Mouse (Mus musculus): ENCODE data around the gene 5830473C10Rik.
"Not testable (repeated sequence)": the region's sequence is repeated elsewhere in the genome, so short reads cannot be mapped to it uniquely, and the experiment has no call there.

Gene 5830473C10Rik

DNA sequence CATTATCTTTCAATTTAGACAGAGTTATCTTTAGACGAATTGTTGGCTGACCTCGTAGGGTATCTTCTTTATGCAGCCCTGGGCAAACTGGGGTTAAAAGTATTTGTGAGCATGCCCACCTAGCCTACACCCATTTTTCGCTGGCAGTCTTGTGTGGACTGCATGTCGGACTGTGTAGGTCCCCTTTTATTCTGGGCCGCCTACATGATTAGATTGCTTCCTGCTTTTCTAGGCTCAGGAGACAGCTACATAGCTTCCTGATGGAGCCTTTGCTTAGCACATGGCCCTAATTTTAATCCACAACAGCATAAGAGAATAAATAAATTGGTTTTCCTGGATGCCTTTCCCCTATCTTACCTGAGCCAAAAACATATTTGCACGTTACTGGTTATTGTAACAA, 35.2 kb downstream of the 5830473C10Rik start:
- no peak for DNase-seq

DNA sequence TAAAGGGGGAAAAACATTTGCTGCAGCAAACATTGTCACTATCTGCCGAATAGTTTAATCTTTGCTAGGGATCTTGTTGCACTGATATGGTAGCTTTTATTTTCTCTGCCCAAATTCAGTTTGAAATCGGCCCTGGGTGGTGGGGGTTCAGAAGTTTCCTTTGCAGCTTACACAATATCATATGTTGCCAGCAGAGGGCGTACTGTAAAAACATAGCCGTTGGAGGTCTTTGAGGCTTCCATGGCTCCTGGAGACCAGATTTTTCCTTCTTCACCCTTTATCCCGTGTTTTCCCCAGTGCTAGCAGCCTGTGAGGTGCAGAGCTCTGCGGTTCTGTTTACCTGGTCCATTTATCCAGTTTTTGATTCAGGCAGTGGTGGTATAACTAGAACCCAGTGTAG, 40.6 kb downstream of the 5830473C10Rik start:
- peak; percentile 73 to 81 for DNase-seq

DNA sequence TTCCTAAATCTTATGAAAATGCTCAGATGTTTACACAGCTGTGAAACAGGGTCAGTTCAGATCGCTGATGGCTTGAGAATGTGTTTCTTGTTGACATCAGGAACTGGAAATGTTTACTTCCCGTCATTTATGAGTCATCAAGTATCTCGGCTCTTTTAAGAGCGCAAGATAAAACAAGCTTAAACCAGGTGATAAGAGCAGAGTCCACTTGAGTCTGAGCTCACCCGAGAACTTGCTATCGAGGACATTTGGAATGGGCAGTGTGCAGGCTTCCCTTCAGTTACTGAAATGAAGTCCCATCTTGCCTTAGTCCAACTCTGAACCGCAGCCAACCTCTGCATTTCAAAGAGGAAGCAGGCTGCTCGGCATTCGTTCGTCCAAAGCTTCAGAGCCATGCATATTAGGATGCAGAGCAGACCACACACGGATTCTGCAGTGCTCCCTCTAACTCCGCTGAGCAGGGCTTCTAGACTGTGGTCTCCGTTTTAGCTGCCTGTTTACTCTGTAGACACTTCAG, 42.6 kb downstream of the 5830473C10Rik start:
- DNase-seq, result peak in 1 of 2 experiments; percentile 8

DNA sequence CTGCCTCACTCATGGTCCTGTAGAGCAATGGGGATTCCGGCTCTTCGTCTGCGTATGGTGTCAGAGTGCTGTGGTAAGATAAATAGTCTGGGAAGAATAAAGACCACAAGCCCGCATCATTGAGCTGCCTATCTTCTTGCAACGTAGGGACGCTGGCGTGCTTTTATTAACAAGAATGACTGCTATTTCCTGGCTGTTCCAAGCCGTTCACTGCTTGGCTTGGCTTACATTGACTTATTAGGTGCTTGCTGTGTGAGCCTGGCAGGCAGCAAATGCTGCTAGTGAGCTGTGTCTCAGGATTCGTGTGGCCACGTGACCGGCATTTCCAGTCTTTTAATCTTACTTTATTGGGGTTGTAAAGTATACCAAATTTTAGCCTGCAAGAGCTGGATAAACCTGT, 48.0 kb downstream of the 5830473C10Rik start:
- DNase-seq, result no peak

DNA sequence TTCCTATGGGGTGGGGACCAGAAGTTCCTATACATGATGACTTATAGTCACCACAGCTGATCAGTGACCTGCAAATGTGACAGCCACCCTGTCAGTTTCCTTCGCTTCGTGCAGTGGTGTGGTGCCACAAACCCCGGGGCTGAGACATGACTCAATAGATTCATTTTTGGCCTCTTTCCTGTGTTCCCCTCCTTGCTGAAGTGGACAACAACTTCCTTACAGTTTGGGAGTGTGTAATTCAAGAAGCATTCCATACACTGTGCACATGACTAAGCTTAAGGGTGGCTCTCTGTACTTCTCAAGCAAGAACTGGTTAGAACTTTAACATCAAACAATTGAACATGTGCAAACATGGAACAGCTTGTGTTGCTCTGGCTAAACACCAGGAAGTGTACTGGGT, 50.5 kb downstream of the 5830473C10Rik start:
- DNase-seq, result no peak

DNA sequence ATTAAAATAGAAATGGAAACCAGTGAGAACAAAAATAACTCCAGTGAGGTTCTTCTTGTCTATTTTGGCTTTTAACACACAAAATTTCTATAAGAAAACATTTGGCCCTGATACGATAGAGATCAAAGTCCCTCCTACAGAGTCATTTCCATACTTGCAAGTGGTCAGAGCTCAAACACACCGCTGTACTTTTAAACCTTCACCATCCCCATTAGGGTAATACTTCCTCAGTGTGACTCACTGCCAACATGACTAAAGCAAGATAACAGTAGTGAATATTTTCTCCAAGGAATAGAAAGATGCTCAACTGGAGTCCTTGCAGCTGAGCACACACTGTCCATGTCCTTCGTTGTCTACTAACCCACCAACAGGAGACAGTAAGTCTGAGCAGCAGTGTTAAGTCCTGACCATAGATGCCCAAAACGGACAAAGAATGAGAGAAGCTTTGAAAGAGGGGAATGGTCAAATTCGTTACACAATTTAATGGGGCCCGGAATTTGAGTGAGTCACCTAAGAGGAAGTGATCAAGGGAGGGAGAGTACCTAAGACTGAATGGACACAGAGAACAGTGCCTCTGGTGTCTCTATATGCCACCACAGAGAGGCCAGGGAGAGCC, 51.2 kb downstream of the 5830473C10Rik start:
- DNase-seq, result no peak

GRCm38 (mm10) chr5:90612751-90613150, 51.8 kb downstream of the 5830473C10Rik start:
- not testable (repeated sequence) for DNase-seq

DNA sequence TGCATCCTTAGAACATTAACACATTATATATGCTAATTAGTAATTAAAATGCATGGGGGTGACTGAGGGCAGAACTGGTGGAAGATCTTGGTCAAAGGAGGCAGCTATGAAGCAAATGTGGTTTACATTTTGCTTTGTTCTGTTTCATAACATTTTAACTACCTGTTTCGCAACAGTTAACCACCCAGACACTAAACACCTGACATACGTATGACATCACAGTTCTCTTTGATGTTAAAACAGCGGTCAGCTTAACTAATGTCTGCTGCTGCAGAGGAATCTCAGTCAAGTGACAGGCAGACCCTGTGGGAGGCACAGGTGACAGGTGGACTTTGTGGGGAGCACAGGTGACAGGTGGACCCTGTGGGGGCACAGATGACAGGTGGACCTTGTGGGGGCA, 57.0 kb downstream of the 5830473C10Rik start:
- no peak for DNase-seq

DNA sequence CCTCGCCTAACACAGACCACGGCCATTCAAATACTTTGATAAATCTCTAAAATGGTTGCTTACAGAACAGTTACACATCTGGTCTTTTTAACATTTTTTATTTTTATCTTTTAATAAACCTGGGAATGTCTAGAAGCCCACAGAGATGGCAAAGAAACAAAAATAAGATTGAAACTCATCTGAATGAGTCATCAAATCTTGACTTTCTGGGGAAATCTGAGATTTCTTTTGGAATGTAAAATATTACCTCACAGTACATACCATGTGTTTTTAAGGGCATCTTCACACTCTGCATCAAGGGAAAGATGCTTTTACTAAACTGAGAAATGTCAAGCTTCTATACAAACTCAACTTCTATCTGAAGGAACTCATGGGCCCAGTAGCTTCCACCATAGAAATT, 60.4 kb downstream of the 5830473C10Rik start:
- DNase-seq, result no peak

DNA sequence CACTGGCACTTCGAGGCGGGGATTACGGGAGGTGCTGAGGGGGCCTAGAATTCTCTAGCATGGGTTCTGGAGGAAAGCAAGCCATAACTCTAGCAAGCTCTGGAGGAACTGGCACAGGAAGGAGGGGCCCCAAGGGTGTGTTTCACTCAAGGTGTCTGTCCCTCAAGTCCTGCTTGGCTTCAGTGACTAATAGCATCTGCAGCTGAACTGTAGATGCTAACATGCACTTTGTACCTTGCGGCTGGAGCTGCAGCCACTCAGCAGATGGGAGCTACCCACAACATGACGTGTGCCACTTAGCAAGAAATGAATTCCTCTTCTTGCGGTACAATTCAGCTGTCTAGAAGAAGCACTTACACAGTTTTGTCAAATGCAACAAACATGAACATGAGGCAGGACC, 60.8 kb downstream of the 5830473C10Rik start:
- DNase-seq, result no peak

DNA sequence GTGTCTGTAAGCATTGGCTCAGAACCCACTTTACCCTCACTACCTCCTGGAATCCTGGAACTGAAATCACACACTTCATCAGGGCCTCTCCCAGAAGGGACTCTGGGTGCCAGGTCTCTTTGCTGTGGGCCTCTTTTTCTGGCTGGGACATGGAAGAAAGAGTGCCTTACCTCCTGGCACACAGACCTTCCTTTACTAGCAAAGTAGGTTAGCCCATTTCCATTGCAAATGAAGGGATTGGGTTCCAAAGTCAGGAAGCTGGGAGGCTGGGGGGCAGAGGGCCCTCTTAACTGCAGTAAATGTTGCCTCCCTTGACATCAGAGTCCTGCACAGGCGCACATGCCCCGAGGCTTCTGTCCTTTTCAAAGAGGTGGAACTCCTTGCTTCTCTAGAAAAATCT, 62.3 kb downstream of the 5830473C10Rik start:
- DNase-seq, result no peak

DNA sequence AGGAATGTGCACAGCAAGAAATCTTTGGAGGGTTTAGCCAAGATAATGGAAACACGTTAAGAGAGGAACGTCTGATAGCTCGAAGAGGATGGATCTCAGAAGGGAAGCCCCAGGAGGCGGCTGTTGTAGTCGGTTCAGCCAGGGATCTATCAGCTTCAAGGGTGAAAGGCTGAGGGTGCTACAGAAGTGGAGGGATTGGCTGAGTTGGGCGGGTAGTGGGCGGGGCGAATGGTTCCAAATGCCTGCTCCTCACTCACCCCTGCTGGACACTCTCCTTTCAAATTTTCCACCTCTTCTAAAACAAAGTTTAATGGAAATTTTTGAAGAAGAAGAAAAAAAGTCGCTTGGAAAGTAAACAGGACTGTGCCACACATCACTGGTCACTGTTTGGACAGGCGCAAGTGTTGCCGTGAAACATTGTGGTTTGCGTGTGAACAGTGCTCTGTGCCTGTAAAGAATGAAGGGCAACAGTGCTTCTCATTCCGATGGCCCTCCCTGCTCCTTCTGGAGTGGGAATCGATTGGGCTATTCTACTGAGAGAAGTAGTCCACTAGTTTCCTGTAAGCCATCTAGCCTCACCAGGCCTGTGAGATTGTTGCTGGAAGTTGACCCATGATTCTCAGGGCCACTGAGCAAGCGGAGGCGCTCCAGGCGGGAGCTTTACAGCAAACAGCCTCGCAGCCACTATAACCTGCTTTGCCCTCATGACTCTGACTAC, 64.0 kb downstream of the 5830473C10Rik start:
- DNase-seq, result no peak

DNA sequence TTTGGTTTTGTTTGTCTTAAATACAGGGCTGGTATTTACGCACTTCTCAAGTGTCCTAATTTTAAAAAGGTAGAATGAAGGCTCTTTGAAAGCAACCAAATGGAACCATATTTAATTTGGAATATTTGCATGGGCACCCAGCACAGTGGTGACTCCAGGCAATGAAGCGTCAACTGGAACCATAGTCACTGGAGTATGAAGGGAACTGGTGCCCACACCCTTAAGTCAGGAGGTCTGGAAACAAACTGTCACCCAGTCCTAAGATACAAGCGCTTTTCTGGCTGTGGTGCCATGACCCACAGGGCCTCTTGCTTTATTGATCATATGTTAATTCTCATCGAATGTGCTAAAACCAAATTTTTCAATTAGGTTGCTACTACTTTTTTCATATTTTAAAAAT, 66.5 kb downstream of the 5830473C10Rik start:
- no peak for DNase-seq

DNA sequence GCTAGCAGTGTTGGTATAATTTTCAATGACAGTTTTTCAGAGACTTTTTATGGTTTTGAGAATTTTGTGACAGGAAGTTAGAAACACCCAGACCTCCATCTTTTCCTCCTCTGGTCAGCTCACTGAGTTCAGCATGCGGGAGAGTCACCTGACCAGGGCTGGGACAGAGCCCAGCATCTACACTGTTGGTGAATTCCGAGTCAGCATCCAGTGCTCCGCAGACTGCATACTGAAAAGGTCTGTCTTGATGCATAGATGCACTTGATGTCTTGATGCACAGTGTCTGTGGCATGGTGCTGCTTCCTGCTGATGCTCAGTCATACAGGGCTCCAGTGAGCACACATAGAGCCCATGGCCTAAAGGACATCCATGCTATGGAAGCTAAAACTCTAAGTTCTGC, 67.1 kb downstream of the 5830473C10Rik start:
- no peak for DNase-seq

GRCm38 (mm10) chr5:90628530-90628929, 67.6 kb downstream of the 5830473C10Rik start:
- no peak for DNase-seq

DNA sequence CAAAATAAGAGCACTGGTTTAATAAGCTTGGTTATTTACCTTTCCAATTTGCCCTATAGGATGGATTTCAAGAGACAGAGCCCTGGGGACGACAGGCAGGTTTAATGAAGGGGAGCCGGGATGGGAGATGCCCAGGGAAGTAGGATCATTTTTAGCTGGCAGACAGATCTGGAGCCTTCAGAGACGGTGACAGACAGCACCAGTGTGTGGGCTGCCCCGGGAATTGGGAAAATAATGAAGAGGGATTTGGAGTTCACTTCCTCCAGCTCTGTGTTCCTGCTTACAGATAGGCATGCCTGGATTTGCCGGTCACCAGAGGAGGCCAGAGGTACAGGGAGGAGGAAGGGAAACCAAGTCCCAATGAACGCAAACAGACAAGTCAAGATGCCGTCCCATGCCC, 74.0 kb downstream of the 5830473C10Rik start:
- no peak for DNase-seq

DNA sequence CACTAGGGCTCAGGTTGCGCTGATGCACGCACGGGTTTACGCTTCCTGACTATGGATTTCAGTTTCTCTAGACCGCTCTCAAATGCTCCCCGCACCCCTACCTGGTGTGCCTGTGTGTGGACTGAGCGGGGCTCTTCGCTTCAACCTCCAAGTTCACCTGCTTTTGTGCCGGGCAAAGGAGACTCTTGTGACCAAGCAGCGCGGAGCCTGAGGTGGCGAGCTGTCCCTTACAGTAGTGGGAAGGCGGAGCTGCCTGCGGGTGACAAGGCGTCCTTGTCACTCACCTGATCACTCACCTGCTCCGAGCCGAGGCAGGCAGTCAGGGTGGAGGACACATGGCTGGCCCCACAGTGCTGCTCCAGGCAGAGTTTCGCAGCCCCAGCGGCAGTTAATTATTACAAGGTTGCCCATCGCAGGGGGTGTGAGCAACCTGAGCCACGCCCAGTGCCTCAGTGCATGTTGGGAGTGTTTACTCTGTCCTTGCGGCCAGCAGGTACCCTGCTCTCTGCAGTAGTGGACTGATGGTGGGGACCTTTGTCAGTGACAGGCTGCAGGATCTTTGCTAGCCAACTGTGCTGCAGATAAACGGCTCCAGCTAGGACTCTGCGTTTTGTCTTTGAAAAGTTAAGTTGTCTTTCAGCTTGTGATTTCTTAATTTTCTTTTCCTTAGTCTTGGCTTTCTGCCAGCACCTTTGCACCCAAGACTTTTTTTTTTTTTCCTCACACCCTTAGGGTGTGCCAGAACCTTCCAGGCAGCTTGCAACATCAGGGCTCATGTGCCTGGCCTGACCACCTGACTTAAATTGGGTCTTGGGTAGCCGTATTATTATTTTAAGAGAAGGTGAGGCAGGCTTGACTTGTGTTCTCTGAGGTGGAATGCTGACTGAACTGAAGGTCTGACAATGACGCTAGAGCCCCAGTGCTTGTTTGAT, 79.6 kb downstream of the 5830473C10Rik start, which contains the start of gene Rassf6:
Gene Rassf6, minus strand, starts transcription at position 372 of the 932 bp plus-strand sequence.
- peak; percentile 56 for DNase-seq

DNA sequence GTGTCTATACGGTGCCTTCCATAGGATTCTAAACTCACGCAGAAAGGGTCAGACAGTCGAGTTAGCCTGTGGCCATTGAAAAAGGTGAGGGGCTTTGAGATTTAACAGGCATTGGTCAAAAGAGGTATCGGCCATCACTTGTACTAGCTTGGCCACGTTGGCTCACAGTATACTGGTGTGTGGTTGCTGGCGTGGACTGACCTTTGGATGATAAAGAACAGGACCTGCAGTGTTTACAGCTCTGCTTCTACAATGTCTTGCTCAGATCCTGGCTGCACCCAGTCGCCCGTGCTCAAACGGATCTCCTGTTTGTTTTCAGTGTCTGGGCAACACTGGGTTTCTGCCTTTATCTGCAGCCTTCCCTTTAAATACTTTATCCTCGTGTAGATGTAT, 80.3 kb downstream of the 5830473C10Rik start:
- no peak for DNase-seq

GRCm38 (mm10) chr5:90645579-90645978, 84.7 kb downstream of the 5830473C10Rik start:
- DNase-seq, result no peak

DNA sequence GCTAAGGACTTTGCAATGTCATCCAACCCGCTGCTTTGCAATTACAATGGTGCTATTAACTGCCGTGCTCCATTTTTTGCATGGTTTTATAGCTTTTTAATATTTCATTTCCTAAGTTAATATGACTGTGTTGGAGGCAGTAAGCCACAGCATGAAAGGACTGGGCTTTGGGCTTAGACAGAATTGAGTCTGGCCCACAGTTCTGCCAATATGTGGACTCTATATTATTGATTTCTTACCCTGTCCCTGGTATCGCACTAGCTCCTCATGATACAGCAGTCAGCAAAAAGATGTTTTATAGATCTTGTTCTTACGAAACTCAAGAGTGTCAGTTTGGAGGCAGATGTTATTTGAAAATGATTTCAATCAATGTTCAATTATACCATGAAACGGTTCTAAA, 85.5 kb downstream of the 5830473C10Rik start:
- no peak for DNase-seq

All from cerebellum, postnatal 14 days (tissue).